Mouse (Mus musculus): ENCODE data around the gene Islr2. TPM values are rescaled to one million over a fixed set of nuclear protein-coding genes. Genes with fewer than 3 reads are reported as not detected.

Gene Islr2
- polyA plus RNA-seq, 1 experiment from 2014 or later = 1.3 TPM

DNA sequence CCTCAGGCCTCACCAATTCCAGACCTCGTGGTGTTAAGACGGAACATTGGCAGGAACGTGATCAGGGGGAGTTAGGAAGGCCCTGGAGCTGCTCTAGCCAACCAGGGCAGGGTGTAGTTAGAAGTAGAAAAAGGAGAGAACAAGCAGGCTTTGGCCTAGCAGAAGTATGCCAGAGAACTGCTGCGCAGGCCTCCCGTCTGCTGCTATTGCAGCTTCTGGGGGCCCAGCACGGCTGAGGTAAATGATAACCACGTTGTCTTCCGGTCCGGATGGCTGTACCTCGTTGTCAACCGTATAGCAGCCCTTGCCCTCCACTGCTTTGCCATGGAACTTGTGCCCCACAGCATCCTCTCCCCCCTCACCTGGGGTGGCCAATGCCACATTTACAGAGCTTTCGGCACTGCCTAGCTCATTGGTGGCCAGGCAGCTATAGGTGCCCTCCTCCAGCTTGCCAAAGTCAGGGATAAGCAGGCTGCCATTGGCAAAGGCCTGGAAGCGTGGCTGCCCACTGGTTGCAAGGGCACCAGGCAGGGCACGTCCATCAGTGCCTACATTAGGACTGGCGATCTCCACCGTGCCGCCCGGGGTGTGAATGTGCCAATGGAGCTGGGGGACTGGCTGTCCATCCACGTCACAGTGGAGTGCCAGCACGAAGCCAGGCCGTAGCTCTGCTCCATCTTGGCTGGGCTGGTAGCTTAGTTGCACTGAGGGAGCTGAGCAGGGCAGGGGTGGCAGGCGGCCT, 47.1 kb downstream of the Islr2 start:
- H3K27ac ChIP-seq = peak overlapping the region; percentile 96
- ATAC-seq = no peak
- H3K9ac ChIP-seq = peak overlapping the region; percentile 49; the same call in 1 of the 2 replicates
- H3K4me2 ChIP-seq (replicated peaks) = peak overlapping the region; percentile 65
- H3K9me3 ChIP-seq = no peaks in the 10 kb centered on the region
- WGBS = 83% methylated on average over 22 of the region's 22 CpGs
- H3K4me1 ChIP-seq (replicated peaks) = peaks cover 50% of the 10 kb centered on the region
- no peaks in the 10 kb centered on the region for H3K36me3 ChIP-seq
- H3K27me3 ChIP-seq (replicated peaks) = no peaks in the 10 kb centered on the region
- peak overlapping the region; percentile 37 for H3K4me3 ChIP-seq (replicated peaks)

DNA sequence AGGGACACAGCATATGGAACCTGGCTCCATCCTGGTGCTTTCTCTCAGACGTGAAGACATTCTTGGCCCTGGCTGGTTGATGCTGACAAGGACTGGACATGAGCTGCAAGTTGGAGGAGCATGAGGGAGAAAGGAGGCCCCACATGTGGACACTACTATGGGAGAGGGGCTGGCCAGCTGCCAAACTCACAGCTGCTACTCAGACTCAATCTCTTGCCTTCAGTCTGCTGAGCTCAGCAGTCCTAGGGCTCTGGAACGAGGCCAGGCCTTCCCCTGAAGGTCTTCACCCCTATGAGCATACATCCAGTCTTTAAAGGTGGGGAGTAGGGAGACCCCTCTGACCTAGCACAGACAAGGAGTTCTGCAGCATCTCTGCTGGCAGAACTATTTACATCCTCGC, 48.8 kb downstream of the Islr2 start:
- Histone ChIP-seq H3K4me1 (replicated peaks) (peaks cover 49% of the 10 kb centered on the region), H3K4me2 (replicated peaks) (peak overlapping the region; percentile 31), H3K9me3 (no peaks in the 10 kb centered on the region), H3K36me3 (no peaks in the 10 kb centered on the region), H3K27ac (peak overlapping the region; percentile 38), H3K27me3 (replicated peaks) (no peaks in the 10 kb centered on the region), H3K9ac (no peak overlapping the region), H3K4me3 (replicated peaks) (no peak overlapping the region)
- peak; percentile 47; the same call in 1 of the 2 replicates for ATAC-seq
- 21% methylated on average over 3 of the region's 3 CpGs for WGBS

DNA sequence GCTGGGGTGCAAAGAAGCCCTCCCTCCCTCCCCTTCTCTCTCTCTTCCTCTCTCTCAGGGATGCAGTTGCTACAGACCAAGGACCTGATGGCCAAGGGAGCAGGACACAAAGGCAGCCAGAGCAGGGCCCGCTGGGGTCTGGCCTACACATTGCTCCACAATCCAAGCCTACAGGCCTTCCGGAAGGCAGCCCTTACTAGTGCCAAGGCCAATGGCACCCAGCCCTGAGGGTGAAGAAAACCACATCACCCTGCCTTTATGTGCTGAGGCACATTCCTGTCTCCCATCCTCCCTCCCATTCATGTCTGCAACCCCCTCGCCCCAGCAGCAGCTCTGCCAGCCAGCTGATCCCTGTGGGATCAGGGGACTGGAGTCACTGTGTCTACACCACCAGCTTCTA, 51.0 kb downstream of the Islr2 start:
- Histone ChIP-seq H3K27ac (peak overlapping the region; percentile 34; the same call in 1 of the 2 replicates), H3K4me1 (replicated peaks) (peaks cover 40% of the 10 kb centered on the region), H3K27me3 (replicated peaks) (no peaks in the 10 kb centered on the region), H3K9me3 (no peaks in the 10 kb centered on the region), H3K36me3 (no peaks in the 10 kb centered on the region), H3K4me2 (replicated peaks) (no peak overlapping the region), H3K9ac (no peak overlapping the region), H3K4me3 (replicated peaks) (no peak overlapping the region)
- 78% methylated on average over 3 of the region's 3 CpGs for WGBS
- ATAC-seq = no peak

DNA sequence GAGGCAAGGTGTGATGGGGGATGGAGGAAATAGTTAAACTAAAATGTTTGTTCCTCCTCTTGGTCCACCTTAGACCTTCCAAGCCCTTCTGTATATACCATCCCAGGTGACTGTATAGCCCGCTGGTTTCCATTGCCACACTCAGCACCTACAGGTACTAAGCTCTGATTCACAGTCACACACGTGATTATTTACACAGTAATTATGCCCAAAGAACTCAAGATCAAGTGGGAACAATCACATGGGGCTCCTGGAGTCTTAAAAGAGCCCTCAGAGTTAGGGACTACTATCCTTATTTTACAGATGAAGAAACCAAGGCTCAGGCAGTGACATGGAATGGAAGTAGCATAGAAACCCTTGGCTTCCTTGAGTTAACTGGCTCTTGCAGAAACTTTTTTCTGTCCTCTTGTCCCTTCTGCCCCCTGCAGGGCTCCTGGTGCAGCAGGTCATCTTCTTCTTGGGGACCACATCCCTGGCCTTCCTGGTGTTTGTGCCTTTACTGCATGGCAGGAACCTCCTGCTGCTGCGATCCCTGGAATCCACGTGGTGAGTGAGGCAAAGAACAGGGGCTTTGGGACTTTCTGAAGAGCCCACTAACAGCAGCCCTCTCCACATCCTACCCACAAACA, 53.3 kb downstream of the Islr2 start:
- Histone ChIP-seq H3K27ac (no peak overlapping the region), H3K9me3 (no peaks in the 10 kb centered on the region), H3K4me1 (replicated peaks) (peaks cover 22% of the 10 kb centered on the region; the same call in 1 of the 2 replicates), H3K36me3 (no peaks in the 10 kb centered on the region), H3K27me3 (replicated peaks) (no peaks in the 10 kb centered on the region), H3K4me2 (replicated peaks) (no peak overlapping the region), H3K4me3 (replicated peaks) (no peak overlapping the region), H3K9ac (no peak overlapping the region)
- ATAC-seq = no peak
- 74% methylated on average over 4 of the region's 4 CpGs for WGBS

DNA sequence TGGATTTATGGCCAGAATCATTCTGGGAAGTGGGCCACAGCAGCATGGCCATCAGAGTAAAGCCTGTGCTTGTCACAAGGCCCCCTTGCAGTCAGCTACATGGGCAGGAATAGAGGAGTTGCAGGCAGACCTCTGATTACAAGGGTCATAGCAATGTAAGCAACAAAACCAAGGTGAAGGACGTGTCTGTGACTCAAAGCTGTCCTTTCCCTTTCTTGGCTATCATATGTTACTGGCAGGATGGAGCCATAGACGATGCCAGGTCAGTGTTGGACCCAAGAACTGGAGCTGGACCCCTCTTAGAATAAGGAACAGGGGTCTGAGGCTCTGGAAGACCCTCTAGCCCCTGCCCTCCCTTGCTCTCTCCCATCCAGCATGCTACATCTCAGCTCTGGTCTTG, 55.3 kb downstream of the Islr2 start:
- Histone ChIP-seq H3K9me3 (no peaks in the 10 kb centered on the region), H3K36me3 (no peaks in the 10 kb centered on the region), H3K27me3 (replicated peaks) (no peaks in the 10 kb centered on the region), H3K4me3 (replicated peaks) (no peak overlapping the region), H3K27ac (no peak overlapping the region), H3K4me1 (replicated peaks) (peaks cover 11% of the 10 kb centered on the region), H3K9ac (no peak overlapping the region), H3K4me2 (replicated peaks) (no peak overlapping the region)
- ATAC-seq = no peak
- WGBS = 69% methylated on average over 2 of the region's 2 CpGs

Other genes starting within 250 kb of the Islr2 start
- 9.3 and 22.1 TPM in 2 replicates for gene Cyp11a1, start 197.9 kb downstream of the Islr2 start, polyA plus RNA-seq (2015; fragmentation: Nextera tagmentation; extraction: Ambion mirVana)
- 4.5 and 4.6 TPM in 2 replicates for gene Stra6, start 140.5 kb downstream of the Islr2 start, polyA plus RNA-seq (2015; fragmentation: Nextera tagmentation; extraction: Ambion mirVana)
- 0.09 TPM in 1 of 2 replicates, not detected in the other for gene Ccdc33, start 85.5 kb downstream of the Islr2 start, polyA plus RNA-seq (2015; fragmentation: Nextera tagmentation; extraction: Ambion mirVana)
- gene Islr, start within 50 bp of the Islr2 start, polyA plus RNA-seq (2015; fragmentation: Nextera tagmentation; extraction: Ambion mirVana) = 83.4 and 84.8 TPM in 2 replicates
- gene Pml, start 45.5 kb upstream of the Islr2 start, polyA plus RNA-seq (2015; fragmentation: Nextera tagmentation; extraction: Ambion mirVana) = 13.2 and 15.6 TPM in 2 replicates
- gene Stoml1, start 48.8 kb upstream of the Islr2 start, polyA plus RNA-seq (2015; fragmentation: Nextera tagmentation; extraction: Ambion mirVana) = 21.3 and 21.4 TPM in 2 replicates
- 34.1 and 36.2 TPM in 2 replicates for gene Loxl1, start 108.9 kb upstream of the Islr2 start, polyA plus RNA-seq (2015; fragmentation: Nextera tagmentation; extraction: Ambion mirVana)
- gene Tbc1d21, start 166.1 kb upstream of the Islr2 start, polyA plus RNA-seq (2015; fragmentation: Nextera tagmentation; extraction: Ambion mirVana) = not detected in 2 replicates